Mouse (Mus musculus) stomach, embryonic 14.5 days (tissue): Measurements from ENCODE around the gene Fam69a. TPM values are rescaled to one million over a fixed set of nuclear protein-coding genes. Genes with fewer than 3 reads are reported as not detected.

Experiments
- ATAC-seq: fragments of 200-750 bp; cut with Nextera tagmentation; 2 replicates; pipeline ENCODE4 v1.8.0; 2017; ENCODE audit warnings: low read depth, moderate TSS enrichment; ENCODE audit not compliant: insufficient number of reproducible peaks, insufficient read depth, low FRiP score
- H3K27ac ChIP-seq: fragments of 300-500 bp; sonication (generic); 2 replicates; pipeline ENCODE4 v1.5.1; 2014; ENCODE audit warnings: mild to moderate bottlenecking, low read length, moderate library complexity, mixed read lengths
- H3K27me3 ChIP-seq: fragments of 300-500 bp; sonication (generic); 2 replicates; pipeline ENCODE4 v1.6.1; 2014; ENCODE audit warnings: low read length, control low read depth, mixed read lengths; ENCODE audit not compliant: control insufficient read depth, insufficient read depth
- H3K36me3 ChIP-seq: fragments of 300-500 bp; sonication (generic); 2 replicates; pipeline ENCODE4 v1.6.1; 2014; ENCODE audit warnings: mild to moderate bottlenecking, control low read depth, low read length, moderate library complexity, mixed read lengths; ENCODE audit not compliant: control insufficient read depth, insufficient read depth
- H3K4me1 ChIP-seq: fragments of 300-500 bp; sonication (generic); 2 replicates; pipeline ENCODE4 v1.6.1; 2014; ENCODE audit warnings: low read length, control low read depth, mixed read lengths; ENCODE audit not compliant: control insufficient read depth, insufficient read depth
- H3K4me2 ChIP-seq: fragments of 300-500 bp; sonication (generic); replicated peaks from 2 replicates; pipeline ENCODE4 v1.6.1; 2014; ENCODE audit warnings: low read depth, low read length, control low read depth
- H3K4me3 ChIP-seq: fragments of 300-500 bp; sonication (generic); 2 replicates; pipeline ENCODE4 v1.5.1; 2014; ENCODE audit warnings: low read depth, low read length, control low read depth
- H3K9ac ChIP-seq: fragments of 300-500 bp; sonication (generic); replicated peaks from 2 replicates; pipeline ENCODE4 v1.6.1; 2014; ENCODE audit warnings: low read depth, mild to moderate bottlenecking, control low read depth, low read length, moderate library complexity, mixed read lengths
- H3K9me3 ChIP-seq: fragments of 300-500 bp; sonication (generic); 2 replicates; pipeline ENCODE4 v1.6.1; 2016; ENCODE audit warnings: low read depth, low read length, control low read depth; ENCODE audit not compliant: control insufficient read depth
- WGBS: fragments of 180-500 bp; shearing (Covaris S2); extraction: QIAGEN DNeasy Blood & Tissue Kit; methylation state at CpG from one replicate; pipeline ENCODE4 v1.1.7; 2014; 5-methylcytosine and 5-hydroxymethylcytosine counted together
- polyA plus RNA-seq: library from polyadenylated mRNA; unstranded; fragments of >200 nt; fragmentation: Nextera tagmentation; extraction: Ambion mirVana; gene quantifications from 2 replicates; pipeline ENCODE4 v1.2.1, GENCODE M21; 2014

Gene Fam69a
- polyA plus RNA-seq, 1 experiment from 2014 or later: 29.1 TPM

- WGBS: 87% methylated on average over 10 of the region's 10 CpGs
- H3K9me3 ChIP-seq: no peaks in the 10 kb centered on the region
- H3K4me1 ChIP-seq: no peaks in the 10 kb centered on the region
- no peak overlapping the region for H3K4me3 ChIP-seq
- no peaks in the 10 kb centered on the region for H3K36me3 ChIP-seq
- H3K27me3 ChIP-seq: no peaks in the 10 kb centered on the region
- no peak overlapping the region for H3K4me2 ChIP-seq
- no peak for ATAC-seq
- no peak overlapping the region for H3K27ac ChIP-seq
- no peak overlapping the region for H3K9ac ChIP-seq
Observed at GRCm38 (mm10) chr5:107934770-107935543, 51.9 kb downstream of the Fam69a start.

- Histone ChIP-seq H3K4me3 (no peak overlapping the region), H3K4me1 (no peaks in the 10 kb centered on the region), H3K27ac (no peak overlapping the region), H3K9me3 (no peaks in the 10 kb centered on the region), H3K4me2 (no peak overlapping the region), H3K27me3 (no peaks in the 10 kb centered on the region), H3K9ac (no peak overlapping the region), H3K36me3 (no peaks in the 10 kb centered on the region)
- 74% methylated on average over 4 of the region's 4 CpGs for WGBS
- no peak for ATAC-seq
Observed at GRCm38 (mm10) chr5:107933202-107933974, 53.5 kb downstream of the Fam69a start.

- Histone ChIP-seq H3K4me3 (no peak overlapping the region), H3K27me3 (no peaks in the 10 kb centered on the region), H3K4me2 (no peak overlapping the region), H3K9ac (no peak overlapping the region), H3K27ac (no peak overlapping the region), H3K36me3 (no peaks in the 10 kb centered on the region), H3K4me1 (no peaks in the 10 kb centered on the region), H3K9me3 (no peaks in the 10 kb centered on the region)
- 47% methylated on average over 2 of the region's 2 CpGs for WGBS
- ATAC-seq: no peak
Observed at GRCm38 (mm10) chr5:107932556-107932955, 54.3 kb downstream of the Fam69a start.

DNA sequence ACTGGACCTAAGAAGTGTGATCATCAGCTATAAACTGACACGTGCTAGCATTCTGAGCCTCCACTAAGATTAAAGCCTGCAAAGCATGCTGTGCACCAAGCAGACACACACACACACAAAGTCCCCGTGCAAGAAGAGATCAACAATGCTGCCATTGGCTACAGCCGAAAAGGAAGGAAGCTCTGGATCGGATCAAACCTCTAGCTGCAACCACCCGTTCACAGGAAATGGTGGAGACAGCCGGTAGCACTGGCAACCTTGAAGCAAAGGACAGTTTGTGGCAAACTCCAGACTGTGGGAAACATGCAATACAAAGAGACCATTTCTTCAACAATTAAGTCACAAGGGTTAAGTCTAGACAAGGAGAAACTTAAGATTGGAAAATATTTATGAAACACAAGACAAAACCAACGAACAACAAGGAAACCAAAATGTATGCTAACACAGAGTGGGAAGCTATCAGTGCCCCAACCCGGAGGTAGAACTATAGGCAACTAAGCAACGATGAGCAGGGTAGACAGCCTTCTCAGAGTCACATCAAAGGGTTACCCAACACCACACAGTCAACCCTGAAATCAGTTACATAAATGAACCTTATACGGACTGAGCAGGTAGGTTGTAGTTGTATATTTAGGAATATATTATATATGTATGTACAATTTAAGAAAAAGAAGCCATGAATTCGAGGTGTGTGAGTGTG, 60.2 kb downstream of the Fam69a start:
- no peak overlapping the region for H3K27ac ChIP-seq
- H3K9ac ChIP-seq: no peak overlapping the region
- H3K4me1 ChIP-seq: no peaks in the 10 kb centered on the region
- no peaks in the 10 kb centered on the region for H3K9me3 ChIP-seq
- no peak overlapping the region for H3K4me3 ChIP-seq
- H3K4me2 ChIP-seq: no peak overlapping the region
- 70% methylated on average over 11 of the region's 11 CpGs for WGBS
- no peaks in the 10 kb centered on the region for H3K36me3 ChIP-seq
- no peaks in the 10 kb centered on the region for H3K27me3 ChIP-seq
- ATAC-seq: no peak

GRCm38 (mm10) chr5:107924564-107924963, 62.3 kb downstream of the Fam69a start:
- H3K9ac ChIP-seq: no peak overlapping the region
- H3K4me3 ChIP-seq: no peak overlapping the region
- WGBS: 85% methylated on average over 8 of the region's 8 CpGs
- no peaks in the 10 kb centered on the region for H3K36me3 ChIP-seq
- no peak overlapping the region for H3K4me2 ChIP-seq
- no peaks in the 10 kb centered on the region for H3K9me3 ChIP-seq
- no peaks in the 10 kb centered on the region for H3K4me1 ChIP-seq
- ATAC-seq: no peak
- no peaks in the 10 kb centered on the region for H3K27me3 ChIP-seq
- H3K27ac ChIP-seq: no peak overlapping the region

- Histone ChIP-seq H3K36me3 (no peaks in the 10 kb centered on the region), H3K9me3 (no peaks in the 10 kb centered on the region), H3K9ac (no peak overlapping the region), H3K4me1 (no peaks in the 10 kb centered on the region), H3K27ac (no peak overlapping the region), H3K4me3 (no peak overlapping the region), H3K4me2 (no peak overlapping the region), H3K27me3 (no peaks in the 10 kb centered on the region)
- 76% methylated on average over 1 of the region's 1 CpGs for WGBS
- ATAC-seq: no peak
Observed at GRCm38 (mm10) chr5:107922836-107923235, 64.0 kb downstream of the Fam69a start.

- 76% methylated on average over 2 of the region's 2 CpGs for WGBS
- Histone ChIP-seq H3K9ac (no peak overlapping the region), H3K4me2 (no peak overlapping the region), H3K27ac (no peak overlapping the region), H3K36me3 (no peaks in the 10 kb centered on the region), H3K9me3 (no peaks in the 10 kb centered on the region), H3K4me1 (no peaks in the 10 kb centered on the region), H3K4me3 (no peak overlapping the region), H3K27me3 (no peaks in the 10 kb centered on the region)
- ATAC-seq: 0 out of 2 replicates have a peak, but pooled peaks have one; percentile 23
Observed at GRCm38 (mm10) chr5:107921400-107922252, 65.3 kb downstream of the Fam69a start.

DNA sequence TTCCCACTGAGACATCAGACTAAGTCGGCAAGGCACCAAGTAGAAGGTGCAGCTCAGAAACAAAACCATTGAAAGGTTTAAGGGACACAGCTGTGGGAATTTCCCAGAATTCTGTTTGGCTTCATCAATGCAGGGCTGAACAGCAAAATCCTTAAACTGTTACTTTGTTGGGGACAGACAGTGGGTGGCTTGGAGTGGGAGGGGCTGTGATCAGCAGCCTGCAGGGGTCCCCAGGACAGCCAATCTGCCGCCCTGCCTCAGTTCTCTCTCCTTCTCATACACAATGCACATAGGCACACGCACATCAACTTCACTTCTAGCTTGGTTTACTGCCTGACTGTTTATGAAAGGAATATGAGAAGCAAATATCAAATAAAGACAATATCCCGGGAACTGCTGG, 71.6 kb downstream of the Fam69a start:
- H3K4me3 ChIP-seq: no peak overlapping the region
- no peaks in the 10 kb centered on the region for H3K4me1 ChIP-seq
- H3K27me3 ChIP-seq: no peaks in the 10 kb centered on the region
- ATAC-seq: no peak
- H3K9ac ChIP-seq: no peak overlapping the region
- WGBS: 47% methylated on average over 4 of the region's 4 CpGs
- no peaks in the 10 kb centered on the region for H3K36me3 ChIP-seq
- no peaks in the 10 kb centered on the region for H3K9me3 ChIP-seq
- no peak overlapping the region for H3K27ac ChIP-seq
- no peak overlapping the region for H3K4me2 ChIP-seq
